Comparison of ENCODE assay signal across 9 mouse cellular contexts in genomic region chr7:44309475-44310284, GRCm38 (mm10). TPM values are rescaled to one million over a fixed set of nuclear protein-coding genes. Genes with fewer than 3 reads are reported as not detected.
A peak's percentile ranks its signal among the peaks of the same experiment; 100 is the strongest.
DNase-seq lines count a peak whose midpoint lies in the region; ATAC-seq and TF ChIP-seq lines count a peak whose summit lies in the region.
"Had no signal": no experiment of that assay in that cellular context is flagged by ENCODE, and none has a peak within 500 bp of the region (broad histone marks: within the 10 kb centered on the region; RNA-seq: fewer than 3 reads in every experiment).

TSS of gene Shank1 (plus strand) at chr7:44310253.

- H3K4me2 ChIP-seq in forebrain, embryonic 12.5 days = peak within 1 kb of the TSS; percentile 91
- H3K4me2 ChIP-seq in neural tube, embryonic 11.5 days (ENCODE audit: low read depth) = peak within 1 kb of the TSS; percentile 96

- H3K36me3 ChIP-seq in forebrain, embryonic 12.5 days (replicated peaks) = peaks cover 16% of the 10 kb centered on the region
- H3K36me3 ChIP-seq in neural tube, embryonic 11.5 days (ENCODE audit: control insufficient read depth, insufficient read depth, low read length) = no peaks in the 10 kb centered on the region

- ATAC-seq in forebrain, embryonic 12.5 days (ENCODE audit: low FRiP score) = no peak
- ATAC-seq in neural tube, embryonic 11.5 days (ENCODE audit: insufficient read depth, low FRiP score, low TSS enrichment) = no peak

- intact Hi-C loops in gastrocnemius, adult 2 months (cut with DNase I) = loop anchor here (5.0 kb wide), 1 partner anchor 47 kb away; the partner anchor contains the start of gene Gm15517
- intact Hi-C loops in gastrocnemius, postnatal 14 days (cut with DNase I; ENCODE audit: low total_unique reads) = no loop called here
- intact Hi-C loops in left cerebral cortex, postnatal 10 days (cut with DNase I) = loop anchor here (5.0 kb wide), 1 partner anchor 42 kb away; no protein-coding TSS in a partner anchor

- no peak within 1 kb of the TSS for H3K27ac ChIP-seq in gastrocnemius, adult 2 months
- peak within 1 kb of the TSS; percentile 74 for H3K27ac ChIP-seq in forebrain, embryonic 12.5 days
- 0 out of 2 replicates have a peak within 1 kb of the TSS, but pooled peaks have one; percentile 1 for H3K27ac ChIP-seq in neural tube, embryonic 11.5 days (ENCODE audit: low read depth, low read length)

- no peaks in the 10 kb centered on the region for H3K9me3 ChIP-seq in forebrain, embryonic 12.5 days
- no peaks in the 10 kb centered on the region for H3K9me3 ChIP-seq in neural tube, embryonic 11.5 days (ENCODE audit: control insufficient read depth, low read length)

- peak within 1 kb of the TSS; percentile 68 for H3K9ac ChIP-seq in forebrain, embryonic 12.5 days
- peak within 1 kb of the TSS; percentile 40 for H3K9ac ChIP-seq in neural tube, embryonic 11.5 days (ENCODE audit: low read length)

- no peak for DNase-seq in gastrocnemius, adult 2 months
- DNase-seq in gastrocnemius, postnatal 14 days = no peak
- peak; percentile 19 for DNase-seq in CD4-positive helper T cell, adult 2 months (ENCODE audit: low read depth, low spot score)
- peak in 1 of 2 experiments; percentile 58 for DNase-seq in left cerebral cortex, postnatal 10 days (ENCODE audit: extremely low spot score in 1 of 2, low spot score in 2 of 2)
- no peak for DNase-seq in neural tube, embryonic 11.5 days (ENCODE audit: low spot score)
- no peak for DNase-seq in gastrocnemius, postnatal 4 days (ENCODE audit: low spot score in 2 of 2)
- DNase-seq in adrenal gland, adult 2 months = no peak

- WGBS in forebrain, embryonic 12.5 days = 15% methylated on average over 15 of the region's 22 CpGs
- 17% methylated on average over 14 of the region's 22 CpGs for WGBS in neural tube, embryonic 11.5 days

- peaks cover 33% of the 10 kb centered on the region for H3K4me1 ChIP-seq in forebrain, embryonic 12.5 days
- peaks cover 15% of the 10 kb centered on the region for H3K4me1 ChIP-seq in neural tube, embryonic 11.5 days (ENCODE audit: control insufficient read depth, insufficient read depth, low read length)

- H3K4me3 ChIP-seq in gastrocnemius, adult 2 months = peak within 1 kb of the TSS; percentile 69
- peak within 1 kb of the TSS; percentile 57 for H3K4me3 ChIP-seq in forebrain, embryonic 12.5 days (replicated peaks)
- H3K4me3 ChIP-seq in neural tube, embryonic 11.5 days (ENCODE audit: low read depth, low read length) = peak within 1 kb of the TSS; percentile 48

- no peak for TF ChIP-seq CTCF in gastrocnemius, adult 2 months (IDR thresholded peaks at IDR 0.05)

- peaks cover 32% of the 10 kb centered on the region for H3K27me3 ChIP-seq in forebrain, embryonic 12.5 days
- 0 out of 2 replicates have a peak, but pooled peaks cover 7% of the 10 kb centered on the region for H3K27me3 ChIP-seq in neural tube, embryonic 11.5 days (ENCODE audit: control insufficient read depth, insufficient read depth, low read length)

RNA-seq across cellular contexts. Expression of gene Shank1, which starts in this region (rescaled TPM):
- under 1 TPM; 0.31 to 0.59 TPM for total RNA-seq in gastrocnemius, adult 2 months (2021)
- under 1 TPM; 0.73 to 0.80 TPM for total RNA-seq in gastrocnemius, postnatal 14 days (2021)
- 7.7 and 8.0 TPM in 2 replicates for polyA plus RNA-seq in forebrain, embryonic 12.5 days (2016; fragmentation: Nextera tagmentation; extraction: Ambion mirVana)
- total RNA-seq in left cerebral cortex, postnatal 10 days (2021) = 100 to 1,000 TPM; 423 to 432 TPM
- 4.6 and 4.7 TPM in 2 replicates for polyA plus RNA-seq in neural tube, embryonic 11.5 days (2014; fragmentation: Nextera tagmentation; extraction: Ambion mirVana)
- total RNA-seq in gastrocnemius, postnatal 4 days (2021) = 1 to 10 TPM; 3.0 to 3.5 TPM
- total RNA-seq in adrenal gland, adult 2 months (2021) = 1 to 10 TPM; 8.0 to 9.1 TPM
- 2.5 and 2.9 TPM in 2 replicates for polyA plus RNA-seq in adrenal gland, adult 2 months (2012; rRNA removed)
- total RNA-seq: hematopoietic stem cell, adult 5-6 weeks had no signal

Comparison
In these comparisons a context has a peak if more than half of its experiments do, and no peak if none do; other contexts are left out.
1. RNA of gene Shank1 (total RNA-seq): 423 to 432 TPM in left cerebral cortex, postnatal 10 days; 8.0 to 9.1 TPM in adrenal gland, adult 2 months, 3.0 to 3.5 TPM in gastrocnemius, postnatal 4 days, 0.73 to 0.80 TPM in gastrocnemius, postnatal 14 days and 0.31 to 0.59 TPM in gastrocnemius, adult 2 months; every median in the first group is over 10 times any median in the second.
2. Peak in every context shown above with its lines, with median percentiles within 50 percentile points of each other: H3K4me3 ChIP-seq.